Comparison of ENCODE assay signal across 25 mouse cellular contexts in genomic region chrX:164576967-164577366, GRCm38 (mm10).
DNase-seq lines count a peak whose midpoint lies in the region; ATAC-seq lines count a peak whose summit lies in the region.
"Had no signal": no experiment of that assay in that cellular context is flagged by ENCODE, and none has a peak within 500 bp of the region (broad histone marks: within the 10 kb centered on the region; RNA-seq: fewer than 3 reads in every experiment).

No protein-coding gene starts in this region.

- ATAC-seq in hindbrain, embryonic 14.5 days (ENCODE audit: low FRiP score) = peak; percentile 60; the same call in 1 of the 2 replicates
- no peak for ATAC-seq in hindbrain, embryonic 13.5 days (ENCODE audit: low FRiP score)
- peak; percentile 43; the same call in 1 of the 2 replicates for ATAC-seq in neural tube, embryonic 13.5 days (ENCODE audit: low read depth)
- ATAC-seq: activated CD4-positive, CD25-positive, alpha-beta regulatory T cell, adult 4 months; CD4-positive, CD25-positive, alpha-beta regulatory T cell, adult 4 months; intestine, postnatal 0 days; liver, embryonic 12.5 days had no signal

- H3K4me2 ChIP-seq in hindbrain, embryonic 14.5 days (replicated peaks) = no peak overlapping the region
- no peak overlapping the region for H3K4me2 ChIP-seq in hindbrain, embryonic 13.5 days
- H3K4me2 ChIP-seq in neural tube, embryonic 13.5 days = no peak overlapping the region
- H3K4me2 ChIP-seq: heart, embryonic 15.5 days; kidney, embryonic 15.5 days; limb, embryonic 12.5 days; liver, embryonic 12.5 days had no signal

- no peaks in the 10 kb centered on the region for H3K4me1 ChIP-seq in hindbrain, embryonic 14.5 days (replicated peaks; ENCODE audit: control insufficient read depth, insufficient read depth, low read length)
- H3K4me1 ChIP-seq in hindbrain, embryonic 13.5 days (replicated peaks) = no peaks in the 10 kb centered on the region
- no peaks in the 10 kb centered on the region for H3K4me1 ChIP-seq in neural tube, embryonic 13.5 days (replicated peaks)
- H3K4me1 ChIP-seq: heart, embryonic 15.5 days; kidney, embryonic 15.5 days; limb, embryonic 12.5 days; liver, embryonic 12.5 days; midbrain, embryonic 10.5 days had no signal

- H3K36me3 ChIP-seq in hindbrain, embryonic 14.5 days (replicated peaks; ENCODE audit: control insufficient read depth, insufficient read depth) = no peaks in the 10 kb centered on the region
- H3K36me3 ChIP-seq in hindbrain, embryonic 13.5 days = no peaks in the 10 kb centered on the region
- no peaks in the 10 kb centered on the region for H3K36me3 ChIP-seq in neural tube, embryonic 13.5 days
- H3K36me3 ChIP-seq: heart, embryonic 15.5 days; kidney, embryonic 15.5 days; limb, embryonic 12.5 days; liver, embryonic 12.5 days; midbrain, embryonic 10.5 days had no signal

- no peak overlapping the region for H3K4me3 ChIP-seq in hindbrain, embryonic 14.5 days (replicated peaks; ENCODE audit: low read length)
- no peak overlapping the region for H3K4me3 ChIP-seq in hindbrain, embryonic 13.5 days
- H3K4me3 ChIP-seq in neural tube, embryonic 13.5 days = no peak overlapping the region
- H3K4me3 ChIP-seq: heart, embryonic 15.5 days; kidney, embryonic 15.5 days; left cerebral cortex, adult 2 months; limb, embryonic 12.5 days; liver, embryonic 12.5 days; midbrain, embryonic 10.5 days had no signal

- H3K27ac ChIP-seq in hindbrain, embryonic 14.5 days = no peak overlapping the region
- no peak overlapping the region for H3K27ac ChIP-seq in hindbrain, embryonic 13.5 days
- no peak overlapping the region for H3K27ac ChIP-seq in neural tube, embryonic 13.5 days (replicated peaks)
- H3K27ac ChIP-seq: heart, embryonic 15.5 days; kidney, embryonic 15.5 days; left cerebral cortex, adult 2 months; limb, embryonic 12.5 days; liver, embryonic 12.5 days; midbrain, embryonic 10.5 days had no signal

- no peaks in the 10 kb centered on the region for H3K27me3 ChIP-seq in hindbrain, embryonic 14.5 days (ENCODE audit: control insufficient read depth, insufficient read depth, low read length)
- no peaks in the 10 kb centered on the region for H3K27me3 ChIP-seq in hindbrain, embryonic 13.5 days
- no peaks in the 10 kb centered on the region for H3K27me3 ChIP-seq in neural tube, embryonic 13.5 days
- H3K27me3 ChIP-seq: heart, embryonic 15.5 days; limb, embryonic 12.5 days; liver, embryonic 12.5 days had no signal

- 60% methylated on average over 3 of the region's 3 CpGs for WGBS in hindbrain, embryonic 14.5 days
- WGBS in hindbrain, embryonic 13.5 days = 72% methylated on average over 3 of the region's 3 CpGs
- 45% methylated on average over 2 of the region's 3 CpGs for WGBS in neural tube, embryonic 13.5 days

- peak; percentile 5 for DNase-seq in cerebellum, adult 9-11 months
- DNase-seq in cerebellum, adult 8-10 months = no peak
- DNase-seq in hindbrain, embryonic 14.5 days (ENCODE audit: low spot score) = no peak
- no peak for DNase-seq in neural tube, embryonic 10.5 days (ENCODE audit: extremely low spot score, low spot score)
- DNase-seq in lung, postnatal 25 days (ENCODE audit: low spot score) = no peak
- no peak for DNase-seq in spleen, adult 12 weeks (ENCODE audit: low spot score)
- DNase-seq: adrenal gland, postnatal 10 days; embryo, embryonic 11 days; gastrocnemius, postnatal 25 days; kidney, postnatal 4 days; layer of hippocampus, adult 9-11 months; lung, adult 2 months; lung, postnatal 36 days; thymus, postnatal 4 days had no signal

- no peak overlapping the region for H3K9ac ChIP-seq in hindbrain, embryonic 14.5 days
- H3K9ac ChIP-seq in hindbrain, embryonic 13.5 days = no peak overlapping the region
- no peak overlapping the region for H3K9ac ChIP-seq in neural tube, embryonic 13.5 days
- H3K9ac ChIP-seq: heart, embryonic 15.5 days; kidney, embryonic 15.5 days; limb, embryonic 12.5 days; liver, embryonic 12.5 days had no signal

- no peaks in the 10 kb centered on the region for H3K9me3 ChIP-seq in hindbrain, embryonic 14.5 days (ENCODE audit: control insufficient read depth, low read length)
- H3K9me3 ChIP-seq in hindbrain, embryonic 13.5 days = no peaks in the 10 kb centered on the region
- H3K9me3 ChIP-seq in neural tube, embryonic 13.5 days = no peaks in the 10 kb centered on the region
- H3K9me3 ChIP-seq: heart, embryonic 15.5 days; kidney, embryonic 15.5 days; limb, embryonic 12.5 days; liver, embryonic 12.5 days; midbrain, embryonic 10.5 days had no signal
